Mouse (Mus musculus) large intestine, adult 2 months (tissue): ENCODE results near the gene Rap2a. TPM values are rescaled to one million over a fixed set of nuclear protein-coding genes. Genes with fewer than 3 reads are reported as not detected.

Source experiments
- DNase-seq: peaks from one replicate; pipeline ENCODE4 v3.0.0-alpha.2; 2012; ENCODE audit warnings: low read depth, low spot score
- WGBS: fragments of 180-500 bp; shearing (Covaris S2); methylation state at CpG from one replicate; pipeline ENCODE4 v1.1.7; 2018; 5-methylcytosine and 5-hydroxymethylcytosine counted together
- polyA plus RNA-seq: library from polyadenylated mRNA; depleted of rRNA; stranded (reverse); fragments of >200 nt; gene quantifications from 2 replicates; pipeline ENCODE4 v1.2.3, GENCODE M21; 2012; rRNA removed

Rap2a gene
- polyA plus RNA-seq, 1 experiment = 9.5 TPM

GRCm38 (mm10) chr14:120535446-120535845 lies 57.2 kb downstream of the Rap2a start:
- no peak for DNase-seq
- WGBS = 62% methylated on average over 4 of the region's 4 CpGs

DNA sequence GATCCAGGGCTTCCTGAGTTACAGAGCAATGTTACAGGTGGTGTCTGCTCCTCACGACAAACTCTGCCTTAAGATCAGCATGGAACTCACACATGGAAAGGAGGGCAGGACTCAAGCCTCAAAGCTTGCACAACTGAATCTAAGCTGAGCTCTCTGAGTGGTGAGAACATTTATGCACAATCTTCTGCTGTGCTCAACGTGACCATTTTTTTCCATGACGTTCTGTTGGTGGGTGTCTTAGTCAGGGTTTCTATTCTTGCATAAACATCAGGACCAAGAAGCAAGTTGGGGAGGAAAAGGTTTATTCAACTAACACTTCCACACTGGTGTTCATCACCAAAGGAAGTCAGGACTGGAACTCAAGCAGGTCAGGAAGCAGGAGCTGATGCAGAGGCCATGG lies 57.7 kb downstream of the Rap2a start:
- DNase-seq = no peak
- WGBS = 73% methylated on average over 3 of the region's 3 CpGs

DNA sequence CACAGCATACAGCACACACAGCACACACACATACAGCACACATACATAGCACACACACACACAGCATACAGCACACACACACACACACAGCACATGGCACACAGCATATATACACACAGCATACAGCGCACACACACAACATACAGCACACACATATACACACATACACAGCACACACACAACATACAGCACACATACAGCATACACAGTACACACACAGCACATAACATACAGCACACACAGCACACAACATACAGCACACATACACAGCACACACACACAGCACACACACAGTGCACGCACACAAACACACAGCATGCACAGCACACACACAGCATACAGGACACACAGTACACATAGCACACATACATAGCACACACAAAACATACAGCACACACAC lies 60.9 kb downstream of the Rap2a start:
- no peak for DNase-seq
- WGBS = 74% methylated on average over 2 of the region's 2 CpGs

DNA sequence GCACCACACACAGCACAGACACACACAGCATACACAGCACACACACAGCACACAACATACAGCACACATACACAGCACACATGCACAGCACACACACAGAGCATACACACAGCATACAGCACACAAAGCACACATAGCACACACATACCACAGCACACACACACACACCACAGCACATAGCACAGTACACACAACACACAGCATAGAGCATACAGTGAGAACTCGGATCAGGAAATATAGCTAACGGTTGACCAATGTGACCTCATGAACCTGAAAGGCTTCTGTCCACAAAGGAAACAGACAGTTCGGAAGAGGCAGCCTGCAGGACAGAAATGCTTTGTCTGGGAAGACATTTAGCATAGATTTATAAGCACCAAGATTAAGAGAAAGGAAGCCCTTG lies 61.4 kb downstream of the Rap2a start:
- 53% methylated on average over 3 of the region's 3 CpGs for WGBS
- no peak for DNase-seq

GRCm38 (mm10) chr14:120542445-120542844 lies 64.2 kb downstream of the Rap2a start:
- no peak for DNase-seq
- WGBS = 65% methylated on average over 8 of the region's 8 CpGs

- 70% methylated on average over 3 of the region's 3 CpGs for WGBS
- no peak for DNase-seq
These were observed 64.7 kb downstream of the Rap2a start for GRCm38 (mm10) chr14:120542976-120543375.

DNA sequence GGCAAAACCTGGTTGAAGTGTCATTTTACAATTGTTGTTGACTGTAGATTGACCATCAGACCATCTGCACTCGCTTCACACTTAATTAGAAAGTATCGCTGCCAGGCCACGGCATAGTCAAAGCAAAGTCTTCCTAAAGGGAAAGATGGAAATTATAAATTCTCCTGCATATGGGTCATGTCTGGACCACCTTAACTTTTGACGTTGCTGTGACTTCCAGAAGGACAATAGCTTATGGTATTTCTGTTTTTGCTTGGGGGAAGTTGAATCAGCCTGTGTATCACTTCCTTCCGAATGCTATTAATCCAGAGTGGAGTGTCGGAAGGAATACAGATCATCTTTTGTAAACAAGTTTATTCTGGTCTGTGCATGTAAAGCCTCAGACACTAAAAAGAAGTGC lies 65.6 kb downstream of the Rap2a start:
- DNase-seq = no peak
- 75% methylated on average over 6 of the region's 6 CpGs for WGBS

DNA sequence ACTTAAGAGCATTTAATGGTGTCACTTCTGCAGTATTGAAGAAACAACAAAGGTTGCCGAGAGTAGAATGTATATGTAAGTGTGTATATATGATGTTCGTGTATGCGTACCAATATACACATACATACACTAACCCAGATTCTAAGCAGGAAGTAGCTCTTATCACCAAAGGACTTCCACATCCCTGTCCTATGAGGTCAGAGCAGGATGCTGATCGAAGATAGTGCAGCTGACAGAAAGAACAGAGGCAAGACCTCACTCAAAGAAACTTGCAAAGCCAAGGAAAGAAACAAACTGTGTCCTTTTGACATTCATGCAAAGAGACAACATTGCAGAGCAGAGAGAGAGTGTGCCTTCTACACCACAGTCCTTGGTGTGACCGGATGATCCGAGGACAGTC lies 66.3 kb downstream of the Rap2a start:
- no peak for DNase-seq
- 84% methylated on average over 6 of the region's 6 CpGs for WGBS

DNA sequence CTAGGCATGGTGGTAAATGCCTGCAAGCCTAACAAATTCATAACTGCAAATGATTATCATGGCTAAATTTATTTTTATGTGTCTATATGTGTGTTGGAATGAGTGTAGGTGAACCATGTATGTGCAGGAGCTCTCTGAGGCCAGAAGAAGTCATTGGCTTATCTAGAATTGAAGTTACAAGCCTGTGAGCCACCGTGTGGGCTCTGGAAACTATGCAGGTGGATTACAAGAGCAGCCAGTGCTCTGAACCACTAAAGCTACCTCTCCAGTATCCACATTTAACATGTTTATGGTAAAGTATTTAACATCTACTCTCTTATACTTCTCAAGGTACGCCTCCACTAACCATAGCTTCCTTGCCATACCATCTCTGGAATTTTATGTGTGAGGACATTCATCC lies 66.7 kb downstream of the Rap2a start:
- whole genome bisulfite sequencing = 68% methylated on average over 2 of the region's 2 CpGs
- DNase-seq = no peak

Other genes starting within 250 kb of the Rap2a start
- gene Mbnl2, start 202.8 kb upstream of the Rap2a start, polyA plus RNA-seq = 23.6 and 59.0 TPM in 2 replicates